Mouse (Mus musculus) adrenal gland, postnatal 36 days (tissue): ENCODE measurements around the gene Gas2l2. TPM values are rescaled to one million over a fixed set of nuclear protein-coding genes. Genes with fewer than 3 reads are reported as not detected.

Source experiments
- DNase-seq, 2 experiments: peaks; one replicate each; pipeline ENCODE4 v3.0.0; 2021; ENCODE audit warnings: mixed read lengths in 1 of 2
- long read RNA-seq, 2 experiments: library from polyadenylated mRNA; stranded (forward); transcript quantifications; one replicate each; pipeline ENCODE4 v2.0.0; 2021; ENCODE audit warnings: borderline sequencing depth in 2 of 2
- total RNA-seq, 2 experiments: library from RNA; stranded (reverse); gene quantifications; 2 replicates each; pipeline ENCODE4 v1.2.3; 2021

Gene Gas2l2
- total RNA-seq: not detected
- long read RNA-seq, experiment 1: 0 reads
- long read RNA-seq, experiment 2: 0 reads

- no peak for DNase-seq
These were observed at the start of gene Gas2l2 for GRCm38 (mm10) chr11:83429355-83429754. Gene Gas2l2, minus strand, starts transcription at chr11:83429455.

GRCm38 (mm10) chr11:83473235-83474016, 44.2 kb upstream of the Gas2l2 start:
- peak; percentile 20 to 46 for DNase-seq

- peak; percentile 99 for DNase-seq
These were observed 43.3 kb upstream of the Gas2l2 start, which contains the start of gene Taf15 for GRCm38 (mm10) chr11:83472324-83473234. Gene Taf15, plus strand, starts transcription at chr11:83473086.

GRCm38 (mm10) chr11:83471766-83472165, 42.5 kb upstream of the Gas2l2 start:
- DNase-seq: no peak

- DNase-seq: no peak
These were observed 39.5 kb upstream of the Gas2l2 start for GRCm38 (mm10) chr11:83468765-83469164.

- DNase-seq: peak; percentile 60 to 82
These were observed 37.9 kb upstream of the Gas2l2 start for GRCm38 (mm10) chr11:83467120-83467652.

- DNase-seq: peak; percentile 74 to 75
These were observed 36.7 kb upstream of the Gas2l2 start for GRCm38 (mm10) chr11:83465976-83466375.

- DNase-seq: peak; percentile 86 to 92
These were observed 33.5 kb upstream of the Gas2l2 start, which contains the start of gene Mmp28 for GRCm38 (mm10) chr11:83462711-83463244. Gene Mmp28, minus strand, starts transcription at chr11:83463071.

- DNase-seq: no peak
These were observed 32.3 kb upstream of the Gas2l2 start for GRCm38 (mm10) chr11:83461462-83462027.

GRCm38 (mm10) chr11:83457912-83458601, 28.8 kb upstream of the Gas2l2 start:
- peak; percentile 33 to 44 for DNase-seq

GRCm38 (mm10) chr11:83457257-83457656, 28.0 kb upstream of the Gas2l2 start:
- no peak for DNase-seq

GRCm38 (mm10) chr11:83455608-83456007, 26.4 kb upstream of the Gas2l2 start:
- DNase-seq: peak; percentile 49 to 67

GRCm38 (mm10) chr11:83454548-83454947, 25.3 kb upstream of the Gas2l2 start:
- DNase-seq: peak; percentile 40 to 55

GRCm38 (mm10) chr11:83451281-83451680, 22.0 kb upstream of the Gas2l2 start:
- DNase-seq: no peak

GRCm38 (mm10) chr11:83450550-83450949, 21.3 kb upstream of the Gas2l2 start:
- no peak for DNase-seq

- DNase-seq: no peak
These were observed 20.0 kb upstream of the Gas2l2 start for GRCm38 (mm10) chr11:83449298-83449697.

GRCm38 (mm10) chr11:83448927-83449236, 19.6 kb upstream of the Gas2l2 start:
- DNase-seq: peak; percentile 39 to 68

GRCm38 (mm10) chr11:83448021-83448926, 19.0 kb upstream of the Gas2l2 start:
- DNase-seq: peak in 1 of 2 experiments; percentile 53

GRCm38 (mm10) chr11:83447612-83448011, 18.4 kb upstream of the Gas2l2 start:
- peak; percentile 30 to 56 for DNase-seq

- no peak for DNase-seq
These were observed 15.7 kb upstream of the Gas2l2 start for GRCm38 (mm10) chr11:83445001-83445400.
